Mouse (Mus musculus): Measurements from ENCODE around the gene Rgs11. TPM values are rescaled to one million over a fixed set of nuclear protein-coding genes. Genes with fewer than 3 reads are reported as not detected.

The Rgs11 gene
- polyA plus RNA-seq, 1 experiment from 2014 or later = 4.5 TPM

- H3K4me3 ChIP-seq = peak overlapping the region; percentile 85
- H3K27me3 ChIP-seq = no peaks in the 10 kb centered on the region
- peaks cover 11% of the 10 kb centered on the region for H3K36me3 ChIP-seq
- H3K4me2 ChIP-seq = peak overlapping the region; percentile 71
- H3K9ac ChIP-seq = peak overlapping the region; percentile 94; the same call in 1 of the 2 replicates
- WGBS = 59% methylated on average over 4 of the region's 4 CpGs
- peak overlapping the region; percentile 98 for H3K27ac ChIP-seq
- ATAC-seq (replicated peaks; ENCODE audit: insufficient number of reproducible peaks, insufficient read depth, low FRiP score, low read depth) = no peak
- peaks cover 13% of the 10 kb centered on the region for H3K4me1 ChIP-seq (replicated peaks)
- no peaks in the 10 kb centered on the region for H3K9me3 ChIP-seq (replicated peaks)
Measured at GRCm38 (mm10) chr17:26251886-26252538, 49.3 kb downstream of the Rgs11 start.

- H3K4me1 ChIP-seq (replicated peaks) = peaks cover 13% of the 10 kb centered on the region
- H3K27me3 ChIP-seq = no peaks in the 10 kb centered on the region
- H3K4me3 ChIP-seq = peak within 1 kb of the TSS; percentile 85
- no peaks in the 10 kb centered on the region for H3K9me3 ChIP-seq (replicated peaks)
- peak within 1 kb of the TSS; percentile 98 for H3K27ac ChIP-seq
- WGBS = under 1% methylated on average over 43 of the region's 43 CpGs
- peak; percentile 94 for ATAC-seq (replicated peaks; ENCODE audit: insufficient number of reproducible peaks, insufficient read depth, low FRiP score, low read depth)
- peak within 1 kb of the TSS; percentile 94 for H3K9ac ChIP-seq
- peak within 1 kb of the TSS; percentile 71 for H3K4me2 ChIP-seq
- peaks cover 17% of the 10 kb centered on the region for H3K36me3 ChIP-seq
Measured at GRCm38 (mm10) chr17:26252539-26253251, 49.9 kb downstream of the Rgs11 start, which contains the start of gene Luc7l. TSS of gene Luc7l (plus strand) at chr17:26252896.

GRCm38 (mm10) chr17:26253399-26253798, 50.6 kb downstream of the Rgs11 start:
- Histone ChIP-seq H3K4me3 (peak overlapping the region; percentile 85), H3K36me3 (peaks cover 24% of the 10 kb centered on the region), H3K9me3 (replicated peaks) (no peaks in the 10 kb centered on the region), H3K27ac (peak overlapping the region; percentile 98), H3K27me3 (no peaks in the 10 kb centered on the region), H3K4me1 (replicated peaks) (peaks cover 13% of the 10 kb centered on the region), H3K9ac (peak overlapping the region; percentile 94), H3K4me2 (peak overlapping the region; percentile 71)
- under 1% methylated on average over 24 of the region's 24 CpGs for WGBS
- 0 out of 2 replicates have a peak, but pooled peaks have one; percentile 6 for ATAC-seq (replicated peaks; ENCODE audit: insufficient number of reproducible peaks, insufficient read depth, low FRiP score, low read depth)

- Histone ChIP-seq H3K9ac (no peak overlapping the region), H3K9me3 (replicated peaks) (no peaks in the 10 kb centered on the region), H3K36me3 (peaks cover 41% of the 10 kb centered on the region), H3K27me3 (no peaks in the 10 kb centered on the region), H3K27ac (no peak overlapping the region), H3K4me3 (no peak overlapping the region), H3K4me2 (no peak overlapping the region), H3K4me1 (replicated peaks) (peaks cover 13% of the 10 kb centered on the region)
- 95% methylated on average over 7 of the region's 7 CpGs for WGBS
- ATAC-seq (replicated peaks; ENCODE audit: insufficient number of reproducible peaks, insufficient read depth, low FRiP score, low read depth) = no peak
Measured at GRCm38 (mm10) chr17:26255313-26255712, 52.6 kb downstream of the Rgs11 start.

Other genes with a start within 250 kb of the Rgs11 start
- 9.3 and 13.5 TPM in 2 replicates for gene Capn15, start 217.2 kb upstream of the Rgs11 start, polyA plus RNA-seq (2015; fragmentation: Nextera tagmentation; extraction: Ambion mirVana)
- 10.2 and 12.8 TPM in 2 replicates for gene Rab11fip3, start 133.4 kb upstream of the Rgs11 start, polyA plus RNA-seq (2015; fragmentation: Nextera tagmentation; extraction: Ambion mirVana)
- 36.0 and 36.9 TPM in 2 replicates for gene Decr2, start 112.6 kb upstream of the Rgs11 start, polyA plus RNA-seq (2015; fragmentation: Nextera tagmentation; extraction: Ambion mirVana)
- gene Nme4, start 107.3 kb upstream of the Rgs11 start, polyA plus RNA-seq (2015; fragmentation: Nextera tagmentation; extraction: Ambion mirVana) = 48.8 and 61.8 TPM in 2 replicates
- gene Tmem8, start 89.7 kb upstream of the Rgs11 start, polyA plus RNA-seq (2015; fragmentation: Nextera tagmentation; extraction: Ambion mirVana) = 0.77 and 1.3 TPM in 2 replicates
- 195 and 202 TPM in 2 replicates for gene Mrpl28, start 79.5 kb upstream of the Rgs11 start, polyA plus RNA-seq (2015; fragmentation: Nextera tagmentation; extraction: Ambion mirVana)
- gene Axin1, start 64.3 kb upstream of the Rgs11 start, polyA plus RNA-seq (2015; fragmentation: Nextera tagmentation; extraction: Ambion mirVana) = 8.8 and 12.5 TPM in 2 replicates
- 0.25 and 0.76 TPM in 2 replicates for gene Pdia2, start 3.9 kb upstream of the Rgs11 start, polyA plus RNA-seq (2015; fragmentation: Nextera tagmentation; extraction: Ambion mirVana)
- gene Arhgdig, start 4.8 kb downstream of the Rgs11 start, polyA plus RNA-seq (2015; fragmentation: Nextera tagmentation; extraction: Ambion mirVana) = 3.7 and 6.0 TPM in 2 replicates
- gene Fam234a, start 41.3 kb downstream of the Rgs11 start, polyA plus RNA-seq (2015; fragmentation: Nextera tagmentation; extraction: Ambion mirVana) = 44.3 and 47.5 TPM in 2 replicates
- gene Luc7l, start 49.9 kb downstream of the Rgs11 start, polyA plus RNA-seq (2015; fragmentation: Nextera tagmentation; extraction: Ambion mirVana) = 53.4 and 55.3 TPM in 2 replicates
- 2.5 and 2.7 TPM in 2 replicates for gene Neurl1b, start 211.9 kb downstream of the Rgs11 start, polyA plus RNA-seq (2015; fragmentation: Nextera tagmentation; extraction: Ambion mirVana)